In the genomic region with DNA sequence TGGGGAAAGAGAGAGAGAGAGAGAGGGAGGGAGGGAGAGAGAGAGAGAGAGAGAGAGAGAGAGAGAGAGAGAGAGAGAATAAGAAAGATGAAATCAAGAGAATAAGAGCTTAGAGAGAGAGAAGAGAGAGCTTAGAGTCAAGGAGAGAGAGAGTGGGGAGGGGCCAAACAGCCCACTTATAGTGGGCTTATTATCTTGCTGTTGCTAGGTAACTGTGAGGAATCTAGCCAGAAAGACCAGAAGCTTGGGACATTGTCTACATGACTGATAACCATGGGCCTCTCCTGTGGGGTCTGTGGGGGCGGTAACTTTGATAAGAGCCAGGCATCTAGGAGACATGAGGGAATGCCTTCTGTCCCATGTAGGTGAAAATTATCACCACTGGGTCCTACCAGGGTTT, we compare ENCODE assay signal across 16 mouse cellular contexts. TPM values are rescaled to one million over a fixed set of nuclear protein-coding genes. Genes with fewer than 3 reads are reported as not detected.
"Had no signal": no experiment of that assay in that cellular context is flagged by ENCODE, and none has a peak within 500 bp of the region (broad histone marks: within the 10 kb centered on the region; RNA-seq: fewer than 3 reads in every experiment).

No protein-coding gene starts in this region.

RNA-seq across cellular contexts. Expression of a gene that starts 9.6 kb away (rescaled TPM):
- polyA plus RNA-seq: lung, adult 2 months; lung, embryonic 15.5 days; lung, postnatal 0 days; macrophage; midbrain, embryonic 11.5 days; midbrain, embryonic 13.5 days; midbrain, embryonic 15.5 days; midbrain, postnatal 0 days; neural tube, embryonic 12.5 days; neural tube, embryonic 14.5 days; spleen, adult 2 months; stomach, embryonic 15.5 days; stomach, postnatal 0 days; testis, adult 2 months; thymus, adult 2 months; urinary bladder, adult 2 months had no signal

RNA-seq across cellular contexts. Expression of a gene that starts 15.2 kb away (rescaled TPM):
- polyA plus RNA-seq: lung, adult 2 months; lung, embryonic 15.5 days; lung, postnatal 0 days; macrophage; midbrain, embryonic 11.5 days; midbrain, embryonic 13.5 days; midbrain, embryonic 15.5 days; midbrain, postnatal 0 days; neural tube, embryonic 12.5 days; neural tube, embryonic 14.5 days; spleen, adult 2 months; stomach, embryonic 15.5 days; stomach, postnatal 0 days; testis, adult 2 months; thymus, adult 2 months; urinary bladder, adult 2 months had no signal
